Mouse (Mus musculus): ENCODE results near the gene 2010111I01Rik.
"Not testable (repeated sequence)": the region's sequence is repeated elsewhere in the genome, so short reads cannot be mapped to it uniquely, and the experiment has no call there.

2010111I01Rik gene

DNA sequence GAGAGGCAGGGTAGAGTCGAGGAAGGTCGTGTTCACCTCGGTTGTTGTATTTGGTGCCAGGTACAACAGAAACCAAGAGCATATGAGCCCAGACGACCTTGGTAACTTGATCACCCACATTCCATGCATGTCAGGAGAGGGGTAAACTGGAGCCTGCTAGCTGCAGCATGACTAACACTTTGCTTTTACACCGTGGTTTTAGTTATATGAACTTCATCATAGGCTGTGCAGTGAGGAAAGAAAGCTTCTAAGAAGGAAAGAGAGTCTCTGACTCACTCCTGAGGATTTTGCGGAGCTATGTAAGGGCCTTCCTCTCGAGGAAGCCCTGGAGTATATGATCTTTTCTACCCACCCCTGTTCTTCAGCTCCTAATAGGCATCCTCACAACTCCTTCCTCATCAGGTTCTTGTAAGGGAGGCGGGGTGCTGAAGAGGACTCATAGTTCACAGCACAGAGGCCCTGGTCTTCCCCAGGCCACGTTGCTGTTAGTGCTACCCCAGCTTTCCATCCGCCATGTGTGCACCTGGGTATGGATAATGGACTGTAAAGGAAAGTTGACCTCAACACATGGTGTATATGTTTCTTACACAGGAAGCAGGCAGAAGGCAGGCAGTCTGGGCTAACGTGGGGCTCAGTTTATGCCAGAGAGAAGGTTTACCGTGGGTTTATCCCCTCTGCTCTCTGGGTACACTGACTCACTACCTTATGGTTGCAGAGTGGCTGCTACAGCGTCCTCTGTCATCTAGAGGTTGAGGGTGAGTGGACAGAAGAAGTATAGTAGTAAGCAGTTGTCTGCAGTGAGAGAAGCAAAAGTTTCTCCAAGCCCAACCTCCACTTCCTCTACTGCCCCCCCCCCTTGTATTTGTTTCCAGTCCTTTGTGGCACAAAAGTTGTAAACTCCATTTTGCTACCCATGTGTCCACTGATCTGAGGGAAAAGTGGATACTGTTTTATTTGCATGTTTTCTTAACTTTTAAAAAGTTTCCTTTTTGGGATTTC lies 222.8 kb downstream of the 2010111I01Rik start:
- no peak for DNase-seq (ENCODE audit: extremely low spot score, low read depth, low spot score)

DNA sequence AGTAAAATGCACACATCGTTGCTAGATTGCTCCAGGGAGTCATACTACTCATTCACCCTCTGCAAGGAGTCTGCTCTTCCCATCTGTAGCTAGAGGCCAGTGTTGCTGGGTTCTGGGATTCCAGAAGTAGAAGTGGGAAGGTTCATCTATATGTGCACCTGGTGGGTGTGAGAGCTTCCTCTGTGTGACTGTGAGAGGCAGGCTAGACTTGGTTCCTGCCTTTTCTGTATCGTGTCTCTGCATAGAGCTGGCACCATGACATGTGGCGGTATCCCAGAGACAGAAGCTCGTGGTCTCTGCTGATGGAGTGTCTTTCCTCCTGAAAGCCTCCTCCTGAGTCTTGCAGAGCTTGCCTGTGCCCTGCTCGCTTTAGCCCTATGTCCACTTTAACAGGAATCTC lies 223.6 kb downstream of the 2010111I01Rik start:
- no peak for DNase-seq (ENCODE audit: extremely low spot score, low read depth, low spot score)

DNA sequence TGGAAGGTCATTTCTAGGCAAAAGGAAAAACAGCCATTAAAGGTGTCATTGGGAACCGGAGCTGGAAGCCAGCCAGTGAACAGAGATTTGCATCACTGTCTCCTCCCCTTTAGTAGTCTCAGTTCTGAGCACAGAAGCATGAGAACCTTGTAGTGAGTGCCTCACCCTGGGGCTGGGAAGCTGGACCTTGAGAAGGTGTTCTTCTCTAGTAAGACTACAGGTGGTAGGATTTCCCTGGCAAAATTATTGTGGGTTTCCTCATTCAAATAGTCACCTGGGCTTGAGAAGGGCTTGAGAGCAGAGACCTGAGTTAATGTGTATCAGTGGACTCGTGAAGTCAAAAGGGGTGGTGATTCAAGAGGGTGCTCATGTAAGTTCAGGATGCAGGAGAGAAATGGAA lies 224.1 kb downstream of the 2010111I01Rik start:
- no peak for DNase-seq (ENCODE audit: extremely low spot score, low read depth, low spot score)

DNA sequence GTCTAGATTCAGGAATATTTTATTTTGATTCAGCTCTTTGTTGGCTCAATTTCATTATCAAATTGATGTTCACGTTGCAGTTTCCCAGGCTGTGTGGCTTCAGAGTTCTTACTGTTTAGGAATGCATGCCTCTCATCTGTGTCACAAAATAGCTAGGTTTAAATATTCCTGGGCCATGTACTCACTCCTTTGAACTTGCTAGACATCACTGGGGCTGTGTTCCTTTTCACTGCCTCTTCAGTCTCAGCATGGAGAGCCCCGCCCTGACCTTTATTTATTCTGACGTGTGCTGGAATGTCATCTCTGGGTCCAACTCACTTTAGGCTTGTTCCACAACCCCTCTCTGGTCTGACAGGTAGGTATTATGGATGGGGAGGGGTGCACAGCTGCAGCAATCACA lies 228.7 kb downstream of the 2010111I01Rik start:
- no peak for DNase-seq (ENCODE audit: extremely low spot score, low read depth, low spot score)

DNA sequence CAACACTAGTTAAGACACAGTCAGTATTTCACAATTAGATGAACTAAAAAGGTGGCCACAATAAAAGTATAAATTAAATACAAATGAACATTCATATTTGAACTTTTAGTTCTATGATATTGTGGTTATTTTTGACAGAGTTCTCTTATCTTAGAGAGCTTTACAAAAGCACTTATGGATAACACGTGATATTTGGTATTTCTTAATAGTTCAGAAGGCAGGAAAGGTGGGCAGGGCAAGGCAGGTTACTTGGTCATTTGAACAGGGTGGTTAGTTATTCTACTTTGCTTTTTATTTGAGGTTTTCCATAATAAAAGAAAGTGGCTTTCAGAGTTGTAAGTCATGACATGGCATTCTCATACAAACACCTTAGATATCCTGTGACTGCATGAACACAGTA lies 233.3 kb downstream of the 2010111I01Rik start:
- no peak for DNase-seq (ENCODE audit: extremely low spot score, low read depth, low spot score)

DNA sequence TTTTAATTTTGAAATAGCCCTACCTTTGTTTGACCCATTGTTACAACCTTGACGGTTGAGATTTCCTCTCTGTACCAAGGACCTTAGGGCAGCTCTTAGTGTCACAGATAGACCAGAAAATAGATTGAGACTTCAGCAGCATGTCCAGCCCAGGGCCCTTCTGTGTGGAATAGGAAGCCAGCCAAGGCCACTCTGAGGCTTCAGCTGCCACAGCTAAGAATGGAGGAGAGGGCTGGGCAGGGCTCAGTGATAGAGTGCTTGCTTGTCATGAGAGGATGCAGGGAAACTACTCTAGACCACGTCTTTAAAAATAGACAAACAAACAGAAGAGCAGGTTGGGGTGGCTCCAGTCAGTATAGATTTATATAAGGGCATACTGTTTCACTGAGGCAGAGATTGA lies 234.9 kb downstream of the 2010111I01Rik start:
- DNase-seq (ENCODE audit: extremely low spot score, low read depth, low spot score) = no peak

DNA sequence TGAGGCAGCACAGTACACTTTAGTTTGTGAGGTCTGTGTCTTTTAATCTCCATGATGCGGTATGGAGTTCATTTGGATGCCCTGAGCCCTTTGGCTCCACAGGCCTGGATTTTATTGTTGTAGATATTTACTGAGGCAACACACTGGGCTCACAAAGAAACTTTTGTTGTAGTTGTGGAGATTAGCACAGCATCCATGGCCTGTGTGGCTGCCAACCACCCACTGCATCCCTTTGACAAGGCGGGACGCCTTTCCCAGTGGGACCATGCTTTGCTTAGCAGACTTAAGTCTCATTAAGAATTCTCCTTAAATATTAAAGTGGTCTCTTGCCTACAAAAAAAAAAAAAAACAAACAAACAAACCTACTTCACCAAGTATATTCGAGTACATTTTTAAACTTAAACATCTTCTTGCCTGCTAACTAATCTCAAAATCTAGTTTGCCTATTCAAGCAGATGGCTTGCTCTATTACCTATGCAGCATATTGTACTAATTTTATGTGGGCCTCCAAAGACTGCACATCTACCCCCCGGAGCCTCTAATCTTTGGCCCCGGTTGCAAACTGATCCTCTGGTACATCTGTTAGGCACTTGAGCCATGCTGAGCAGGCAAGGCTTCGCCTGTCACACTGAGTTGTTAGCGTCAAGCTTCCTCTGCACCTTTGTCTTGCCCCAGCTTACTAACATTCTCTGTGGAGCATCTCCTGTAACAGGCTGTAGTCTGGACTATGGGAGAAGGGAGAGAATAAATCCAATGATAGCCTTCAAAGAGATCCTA lies 239.0 kb downstream of the 2010111I01Rik start:
- no peak for DNase-seq (ENCODE audit: extremely low spot score, low read depth, low spot score)

DNA sequence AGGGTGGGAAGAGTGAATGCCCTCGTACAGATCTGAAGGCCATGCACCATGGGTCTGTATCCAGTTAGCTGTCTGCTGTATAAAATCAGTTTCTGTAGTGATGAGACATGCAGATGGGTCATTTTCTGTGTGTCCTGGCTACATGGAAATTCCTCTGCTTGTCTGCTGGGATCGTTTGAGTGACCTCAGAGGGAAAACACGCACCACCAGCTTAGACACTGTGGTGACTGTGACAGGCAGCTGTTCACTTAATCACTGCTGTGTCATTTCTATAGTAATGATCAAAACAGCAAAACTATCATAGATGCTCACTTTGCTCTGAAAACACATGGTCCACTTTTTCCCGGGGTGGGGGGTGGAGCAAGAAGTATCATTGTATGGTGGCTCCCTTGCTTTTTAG lies 241.1 kb downstream of the 2010111I01Rik start:
- DNase-seq (ENCODE audit: extremely low spot score, low read depth, low spot score) = no peak

DNA sequence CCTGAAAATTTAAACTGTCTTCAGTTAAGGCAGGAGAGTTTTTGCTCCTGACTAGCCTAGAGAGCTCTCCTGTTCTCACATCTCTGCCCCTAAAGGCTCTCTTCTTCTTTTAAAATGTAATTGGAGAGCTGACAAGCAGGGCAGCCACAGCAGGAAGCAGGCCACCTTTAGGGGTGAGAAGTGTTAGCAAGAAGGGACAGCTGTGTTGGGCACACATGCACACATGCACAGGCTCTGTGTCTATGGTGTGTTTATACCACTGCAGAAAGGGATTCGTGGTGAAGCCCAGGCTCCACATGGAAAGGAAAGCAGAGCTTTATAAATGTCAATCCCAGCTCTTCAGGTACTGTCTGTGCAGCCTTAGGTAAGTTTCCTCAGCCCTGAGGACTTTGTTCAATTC lies 241.7 kb downstream of the 2010111I01Rik start:
- DNase-seq (ENCODE audit: extremely low spot score, low read depth, low spot score) = no peak

DNA sequence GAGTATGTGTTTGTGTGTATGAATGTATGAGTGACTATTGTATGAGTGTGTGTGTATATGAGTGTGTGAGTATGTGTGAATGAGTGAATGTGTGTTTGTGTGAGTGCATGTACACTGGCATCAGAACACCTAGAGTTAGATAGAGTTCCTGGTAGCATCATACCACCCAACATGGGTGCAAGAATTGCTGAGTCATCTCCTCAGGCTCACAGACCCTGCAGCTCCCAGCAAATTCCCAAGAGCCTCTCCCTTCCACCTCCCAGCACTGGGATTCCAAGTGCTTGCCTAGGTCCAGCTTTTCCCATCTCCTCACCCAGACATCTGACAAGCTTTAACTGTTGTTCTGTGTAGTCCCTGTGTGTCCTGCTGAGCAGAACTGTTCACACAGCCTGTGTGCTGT lies 251.8 kb downstream of the 2010111I01Rik start:
- no peak for DNase-seq (ENCODE audit: extremely low spot score, low read depth, low spot score)

DNA sequence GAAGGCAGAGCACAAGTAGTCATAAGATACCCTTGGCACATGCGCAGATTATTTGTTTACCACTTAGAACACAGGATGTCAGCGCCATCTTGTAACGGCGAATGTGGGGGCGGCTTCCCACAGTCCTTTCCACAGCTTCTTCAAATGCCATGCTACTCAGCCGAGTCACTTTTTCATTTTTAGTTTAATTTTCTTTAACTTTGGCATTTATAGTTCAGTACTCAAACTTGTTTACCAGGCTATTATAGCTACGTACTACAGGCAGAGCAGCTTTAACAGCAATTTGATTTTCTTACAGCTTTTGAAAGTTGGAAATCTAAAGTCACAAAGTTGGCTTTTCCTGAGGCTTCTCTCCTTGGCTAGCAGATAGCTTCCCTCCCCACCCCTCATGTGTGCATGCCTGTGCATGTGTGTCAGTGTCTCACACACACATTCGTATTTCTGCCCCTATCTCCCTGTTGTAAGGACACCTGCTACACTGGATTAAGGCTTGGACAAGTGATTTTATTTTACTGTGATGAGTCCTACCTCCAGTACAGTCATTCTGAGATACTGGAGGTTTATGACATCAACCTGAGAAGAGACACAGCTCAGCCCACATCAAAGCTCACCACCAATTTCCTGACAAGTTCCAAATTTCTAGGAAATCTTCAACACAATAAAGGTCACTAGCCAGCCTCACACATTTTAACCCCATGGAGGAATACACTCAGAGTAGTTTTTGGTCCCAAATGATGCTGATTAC lies 258.5 kb downstream of the 2010111I01Rik start:
- DNase-seq (ENCODE audit: extremely low spot score, low read depth, low spot score) = no peak

DNA sequence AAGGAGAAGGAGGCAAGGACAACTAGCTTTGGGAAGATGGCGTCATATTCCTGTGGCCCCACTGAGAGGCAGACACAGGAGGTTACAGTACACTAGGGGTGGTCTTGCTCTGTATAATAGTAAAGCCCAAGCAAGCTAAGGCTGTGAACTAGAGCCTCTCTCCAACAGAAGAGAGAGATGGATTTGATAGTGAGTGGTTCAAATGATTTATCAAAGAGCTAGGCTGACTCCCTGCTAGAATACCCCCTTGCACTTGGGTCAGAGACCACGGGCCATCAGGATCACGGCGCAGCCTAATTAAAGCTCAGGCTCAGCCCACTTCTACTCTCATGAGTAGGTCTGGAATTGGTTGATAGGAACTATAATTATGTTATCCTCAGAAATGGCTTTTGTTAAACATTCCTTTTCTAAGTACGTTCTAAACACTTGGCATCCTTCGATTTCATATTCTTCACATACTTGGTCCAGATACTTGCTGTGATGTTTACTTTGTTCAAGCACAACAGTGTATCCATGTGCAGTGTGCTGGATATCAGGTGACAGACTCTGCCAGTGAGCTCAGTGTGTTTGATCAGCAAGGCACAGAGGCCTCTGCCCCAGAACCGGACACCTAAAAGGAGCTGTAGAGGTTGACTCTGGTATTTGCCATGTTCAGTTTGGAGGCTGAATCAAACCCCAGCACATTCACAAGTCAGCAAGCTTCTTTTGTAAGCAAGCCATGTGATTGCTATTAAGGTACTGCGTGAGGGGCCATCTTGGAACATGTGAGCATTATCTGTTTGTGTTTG lies 261.3 kb downstream of the 2010111I01Rik start:
- DNase-seq (ENCODE audit: extremely low spot score, low read depth, low spot score) = no peak

DNA sequence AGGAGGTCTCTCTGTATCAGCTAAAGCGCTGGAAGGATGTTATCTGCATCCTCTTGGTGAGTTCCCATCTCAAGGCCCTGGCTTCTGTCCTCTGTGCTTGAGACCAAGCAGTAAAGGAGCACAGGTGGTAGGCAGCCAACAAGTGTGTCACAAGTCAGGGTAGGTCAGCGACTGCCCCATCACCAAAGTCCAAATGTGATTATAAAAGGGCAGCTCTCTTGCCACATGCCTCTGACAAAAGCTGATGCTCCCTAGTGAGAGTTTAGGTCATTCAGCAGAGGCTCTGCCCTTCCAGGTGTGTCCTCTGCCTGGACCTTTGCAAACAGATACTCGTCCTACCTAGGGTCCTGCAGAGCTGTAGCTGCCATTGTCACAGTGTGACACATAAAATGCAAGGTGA lies 263.1 kb downstream of the 2010111I01Rik start:
- no peak for DNase-seq (ENCODE audit: extremely low spot score, low read depth, low spot score)

DNA sequence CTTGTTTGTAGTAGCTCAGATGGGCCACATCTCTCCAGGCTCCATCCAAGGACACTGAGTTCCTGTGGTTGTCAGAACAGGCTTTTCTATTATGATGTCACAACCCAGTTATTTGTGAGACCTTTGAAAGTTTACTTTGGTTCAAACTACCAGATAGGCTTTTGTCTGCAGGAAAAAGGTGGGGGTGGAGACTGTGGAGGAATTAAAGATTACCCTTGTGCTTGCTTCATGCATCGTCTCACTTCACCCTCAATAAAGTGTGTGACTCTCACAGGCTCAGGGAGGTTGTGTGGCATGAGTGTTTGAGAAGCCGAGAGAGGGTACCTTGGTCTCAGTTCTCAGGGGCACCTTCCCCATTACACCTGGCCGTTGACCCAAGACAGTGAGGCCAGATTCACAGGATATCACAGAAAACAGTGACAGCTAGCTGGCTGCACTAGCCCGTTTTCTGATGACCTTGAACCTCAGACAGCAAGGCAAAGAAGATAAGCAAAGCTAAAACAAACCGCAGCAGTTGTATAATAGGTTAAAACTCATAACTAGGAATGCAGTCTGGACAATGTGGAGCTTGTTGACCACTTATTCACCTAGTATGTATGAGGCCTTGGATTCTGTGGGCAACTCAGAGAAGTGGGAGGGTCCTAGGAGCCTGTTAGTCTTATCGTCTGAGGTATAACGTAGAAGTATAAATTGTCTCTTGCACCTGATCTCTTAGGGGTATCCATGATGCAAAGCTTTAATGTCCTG lies 266.4 kb downstream of the 2010111I01Rik start:
- no peak for DNase-seq (ENCODE audit: extremely low spot score, low read depth, low spot score)

DNA sequence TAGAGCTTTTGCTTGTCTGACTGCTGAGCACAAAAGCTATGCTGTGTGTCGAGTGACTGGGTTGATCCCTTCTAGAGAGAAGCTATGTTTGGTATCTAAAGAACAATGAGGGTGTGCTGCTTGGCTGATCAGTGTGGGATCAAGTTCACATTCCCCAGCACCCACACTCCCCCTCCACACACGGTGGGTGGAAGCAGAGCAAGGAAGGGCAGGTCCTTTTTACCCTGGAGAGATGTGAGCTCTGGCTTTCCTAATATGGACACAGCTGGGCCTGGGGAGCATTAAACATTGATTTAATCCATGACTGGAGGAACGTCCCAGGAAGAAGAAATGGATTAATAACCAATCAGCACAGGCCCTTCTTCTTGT lies 267.0 kb downstream of the 2010111I01Rik start:
- DNase-seq (ENCODE audit: extremely low spot score, low read depth, low spot score) = no peak

DNA sequence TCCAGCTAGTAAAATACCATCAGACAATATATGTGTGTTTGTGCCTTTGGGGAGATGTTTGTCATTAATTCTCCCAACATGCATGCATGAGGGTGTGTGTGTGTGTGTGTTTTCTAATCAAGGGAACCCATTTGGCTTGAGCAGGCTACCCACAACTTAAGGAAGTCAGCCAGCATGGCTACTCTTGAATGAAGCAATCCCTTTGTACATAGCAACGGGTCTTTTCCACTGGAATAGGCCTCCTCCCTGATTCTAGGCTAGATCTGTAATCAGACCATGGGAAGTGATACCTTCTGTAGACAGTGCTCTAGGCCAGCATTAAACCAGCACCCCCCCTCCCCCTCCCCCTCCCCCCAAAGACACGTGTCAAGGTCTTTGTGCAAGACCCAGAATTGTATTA lies 267.9 kb downstream of the 2010111I01Rik start:
- no peak for DNase-seq (ENCODE audit: extremely low spot score, low read depth, low spot score)

DNA sequence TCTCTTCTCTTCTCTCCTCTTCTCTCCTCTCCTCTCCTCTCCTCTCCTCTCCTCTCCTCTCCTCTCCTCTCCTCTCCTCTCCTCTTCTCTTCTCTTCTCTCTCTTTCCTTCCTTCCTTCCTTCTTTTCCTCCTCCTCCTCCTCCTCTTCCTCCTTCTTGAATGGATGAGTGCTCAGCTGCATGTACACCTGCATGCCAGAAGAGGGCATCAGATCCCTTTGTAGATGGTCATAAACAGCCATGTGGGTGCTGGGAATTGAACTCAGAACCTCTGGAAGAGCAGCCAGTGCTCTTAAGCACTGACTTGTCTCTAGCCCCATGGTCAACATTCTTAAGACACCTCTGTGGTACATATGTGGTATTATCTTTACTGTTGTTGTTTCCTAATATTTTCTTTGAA lies 269.8 kb downstream of the 2010111I01Rik start:
- DNase-seq (ENCODE audit: extremely low spot score, low read depth, low spot score) = not testable (repeated sequence)

DNA sequence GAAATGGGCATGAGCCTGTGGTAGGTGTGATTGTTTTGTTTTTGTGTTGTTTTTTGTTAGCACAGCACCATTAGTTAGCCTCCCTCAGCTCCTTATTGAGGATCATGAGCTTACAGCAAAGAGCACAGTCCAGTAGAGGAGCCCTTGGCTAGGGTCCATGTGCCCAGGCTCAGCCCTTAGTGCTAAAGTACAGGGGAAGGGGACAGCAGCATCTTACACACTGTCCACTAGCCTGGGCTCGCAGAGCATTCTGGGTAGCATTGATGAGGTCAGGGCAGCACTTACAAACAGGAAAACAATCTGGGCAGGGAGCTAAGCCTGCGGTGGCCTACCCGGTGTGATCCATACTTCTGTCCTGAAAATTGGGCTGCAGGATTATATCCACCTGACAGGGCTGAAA lies 270.9 kb downstream of the 2010111I01Rik start:
- no peak for DNase-seq (ENCODE audit: extremely low spot score, low read depth, low spot score)

DNA sequence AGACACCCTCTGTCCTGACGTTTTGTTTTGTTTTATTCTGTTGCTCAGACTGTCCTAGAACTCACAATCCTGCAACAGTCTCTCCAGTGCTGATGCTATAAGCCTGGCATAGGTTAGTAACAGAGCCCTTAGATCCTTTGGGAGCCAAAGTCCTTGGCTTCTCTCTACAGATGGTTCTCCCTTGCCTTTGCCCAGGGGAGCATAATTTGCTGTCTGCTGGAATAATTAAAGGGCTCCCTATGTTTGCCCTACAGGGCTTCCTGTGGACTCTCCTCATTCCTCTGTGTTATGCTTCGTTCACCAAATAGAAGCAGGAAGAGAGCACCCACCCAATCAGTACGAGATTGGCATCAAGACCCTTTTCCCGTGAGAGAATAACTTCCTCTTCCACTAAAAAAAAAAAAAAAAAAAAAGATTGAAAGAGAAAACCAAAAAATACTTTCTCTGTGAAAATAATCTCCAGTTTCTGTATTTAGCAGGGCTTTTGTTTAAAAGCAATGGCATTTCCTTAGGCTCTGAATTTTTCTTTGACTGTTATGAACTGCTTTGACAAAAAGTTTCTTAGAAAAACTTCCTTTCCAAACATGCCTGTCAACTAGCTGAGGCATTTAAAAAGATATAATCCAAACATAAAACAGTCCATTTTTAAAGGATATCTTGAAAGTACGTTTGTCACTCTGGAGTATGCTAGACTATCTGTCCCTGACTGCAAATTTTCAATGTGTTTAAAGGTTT lies 271.6 kb downstream of the 2010111I01Rik start:
- DNase-seq (ENCODE audit: extremely low spot score, low read depth, low spot score) = no peak
